Mouse (Mus musculus): ENCODE data around the gene Ccdc150. TPM values are rescaled to one million over a fixed set of nuclear protein-coding genes. Genes with fewer than 3 reads are reported as not detected.
A peak's percentile ranks its signal among the peaks of the same experiment; 100 is the strongest.

The Ccdc150 gene
- polyA plus RNA-seq, 1 experiment from 2014 or later: 1.0 TPM

DNA sequence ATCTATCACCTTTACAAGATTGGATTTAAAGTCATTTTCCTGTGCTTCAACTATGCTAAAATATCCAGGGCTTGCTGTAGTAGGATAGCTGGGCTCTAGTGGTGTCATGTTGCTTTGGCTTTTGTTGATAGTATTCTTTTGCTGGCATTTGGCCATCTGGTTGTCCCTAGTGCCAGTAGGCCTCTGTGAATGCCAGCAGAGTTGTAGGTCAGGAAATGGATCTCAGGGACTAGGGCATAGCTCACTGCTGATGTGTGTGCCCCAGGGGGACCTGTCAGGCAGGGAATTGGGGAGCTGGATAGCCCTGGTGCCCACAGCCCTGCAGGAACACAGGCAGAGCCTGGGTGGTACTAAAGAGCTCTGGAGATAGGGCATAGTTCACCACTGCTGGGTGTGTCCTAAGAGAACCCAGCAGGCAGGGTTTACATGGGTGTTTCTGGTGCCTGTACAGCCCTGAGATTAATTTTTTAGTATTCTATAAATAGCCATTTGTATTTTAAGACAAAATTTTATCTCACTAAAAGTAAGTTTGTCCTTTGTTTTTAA is 127.1 kb downstream of the Ccdc150 start:
- Histone ChIP-seq H3K9ac (no peak overlapping the region), H3K36me3 (no peaks in the 10 kb centered on the region), H3K27ac (no peak overlapping the region), H3K27me3 (no peaks in the 10 kb centered on the region), H3K4me3 (no peak overlapping the region), H3K4me1 (no peaks in the 10 kb centered on the region), H3K4me2 (replicated peaks) (no peak overlapping the region), H3K9me3 (replicated peaks) (no peaks in the 10 kb centered on the region)
- no peak for ATAC-seq (ENCODE audit: low FRiP score)

GRCm38 (mm10) chr1:54380978-54381914 is 130.8 kb downstream of the Ccdc150 start:
- no peak overlapping the region for H3K27ac ChIP-seq
- H3K27me3 ChIP-seq: no peaks in the 10 kb centered on the region
- H3K9ac ChIP-seq: no peak overlapping the region
- no peak overlapping the region for H3K4me2 ChIP-seq (replicated peaks)
- H3K4me1 ChIP-seq: no peaks in the 10 kb centered on the region
- no peak overlapping the region for H3K4me3 ChIP-seq
- no peaks in the 10 kb centered on the region for H3K9me3 ChIP-seq (replicated peaks)
- peak; percentile 39; the same call in 1 of the 2 replicates for ATAC-seq (ENCODE audit: low FRiP score)
- H3K36me3 ChIP-seq: no peaks in the 10 kb centered on the region
- WGBS: 92% methylated on average over 9 of the region's 9 CpGs

DNA sequence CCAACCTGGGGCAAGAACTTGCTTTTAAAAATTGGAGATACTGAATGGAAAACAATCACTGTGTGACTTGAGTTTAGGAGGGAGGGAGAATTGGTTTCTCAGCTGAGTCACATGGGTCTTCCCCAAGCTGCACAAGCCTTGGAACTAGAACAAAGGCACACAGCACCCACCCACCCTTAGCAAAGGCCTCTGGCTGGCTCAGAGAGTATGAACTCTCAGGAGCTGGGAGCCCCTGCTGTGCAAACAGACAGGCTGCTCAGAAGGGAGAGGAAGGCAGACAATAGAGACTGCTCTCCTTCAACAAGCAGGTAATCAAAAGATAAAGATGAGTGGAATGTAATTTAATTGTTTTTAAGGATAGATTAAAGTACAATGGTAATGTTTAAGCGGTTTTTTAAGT is 133.7 kb downstream of the Ccdc150 start:
- WGBS: 28% methylated on average over 1 of the region's 1 CpGs
- H3K4me3 ChIP-seq: no peak overlapping the region
- no peaks in the 10 kb centered on the region for H3K9me3 ChIP-seq (replicated peaks)
- ATAC-seq (ENCODE audit: low FRiP score): no peak
- no peaks in the 10 kb centered on the region for H3K27me3 ChIP-seq
- no peaks in the 10 kb centered on the region for H3K4me1 ChIP-seq
- H3K36me3 ChIP-seq: no peaks in the 10 kb centered on the region
- no peak overlapping the region for H3K27ac ChIP-seq
- H3K9ac ChIP-seq: no peak overlapping the region
- H3K4me2 ChIP-seq (replicated peaks): no peak overlapping the region

DNA sequence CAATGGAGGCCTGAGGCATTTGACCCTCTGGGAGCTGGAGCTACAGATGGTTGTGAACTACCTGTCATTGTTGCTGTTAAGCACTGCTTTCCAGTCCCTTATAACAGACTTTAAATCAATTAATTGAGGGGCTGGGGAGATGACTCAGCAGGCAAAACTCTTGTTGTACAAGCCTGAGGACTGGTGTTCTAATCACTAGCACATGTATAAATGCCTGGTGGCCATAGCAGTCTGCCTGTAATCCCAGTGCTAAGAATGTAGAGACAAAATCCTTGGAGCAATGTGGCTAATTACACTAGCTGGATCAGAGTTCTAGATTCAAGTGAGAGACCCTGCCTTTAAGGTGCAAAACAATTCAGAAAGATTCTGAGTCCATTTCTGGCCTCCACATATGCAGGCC is 152.3 kb downstream of the Ccdc150 start:
- no peak for ATAC-seq (ENCODE audit: low FRiP score)
- Histone ChIP-seq H3K4me2 (replicated peaks) (no peak overlapping the region), H3K27me3 (no peaks in the 10 kb centered on the region), H3K9me3 (replicated peaks) (no peaks in the 10 kb centered on the region), H3K4me1 (no peaks in the 10 kb centered on the region), H3K4me3 (no peak overlapping the region), H3K9ac (no peak overlapping the region), H3K36me3 (peaks cover 54% of the 10 kb centered on the region), H3K27ac (no peak overlapping the region)

Other genes with a start within 250 kb of the Ccdc150 start
- gene Hecw2, start 55.5 kb upstream of the Ccdc150 start, polyA plus RNA-seq (2016; fragmentation: Nextera tagmentation; extraction: Ambion mirVana): 8.0 and 8.7 TPM in 2 replicates
- 28.7 and 30.2 TPM in 2 replicates for gene Gtf3c3, start 188.3 kb downstream of the Ccdc150 start, polyA plus RNA-seq (2016; fragmentation: Nextera tagmentation; extraction: Ambion mirVana)

Data from hindbrain, embryonic 12.5 days (tissue).